Mouse (Mus musculus) limb, embryonic 14.5 days (tissue): ENCODE data around the gene Lrrn2. TPM values are rescaled to one million over a fixed set of nuclear protein-coding genes. Genes with fewer than 3 reads are reported as not detected.

ENCODE experiments used
- ATAC-seq: fragments of 200-750 bp; cut with Nextera tagmentation; 2 replicates; pipeline ENCODE4 v1.8.0; 2017; ENCODE audit warnings: low read depth, moderate number of reproducible peaks, moderate TSS enrichment; ENCODE audit not compliant: low FRiP score
- DNase-seq: peaks from one replicate; pipeline ENCODE4 v3.0.0-alpha.2; 2015; ENCODE audit warnings: low spot score
- H3K27ac ChIP-seq: fragments of 300-500 bp; sonication (generic); replicated peaks from 2 replicates; pipeline ENCODE4 v1.5.1; 2014; ENCODE audit warnings: low read depth, mild to moderate bottlenecking, low read length, moderate library complexity, mixed read lengths
- H3K27me3 ChIP-seq: fragments of 300-500 bp; sonication (generic); 2 replicates; pipeline ENCODE4 v1.6.1; 2014; ENCODE audit warnings: low read length, mixed read lengths; ENCODE audit not compliant: control insufficient read depth, insufficient read depth
- H3K36me3 ChIP-seq: fragments of 300-500 bp; sonication (generic); 2 replicates; pipeline ENCODE4 v1.6.1; 2014; ENCODE audit warnings: mild to moderate bottlenecking, low read length, moderate library complexity, mixed read lengths; ENCODE audit not compliant: control insufficient read depth, insufficient read depth
- H3K4me1 ChIP-seq: fragments of 300-500 bp; sonication (generic); 2 replicates; pipeline ENCODE4 v1.6.1; 2014; ENCODE audit warnings: antibody characterized with exemption, low read length, mixed read lengths; ENCODE audit not compliant: control insufficient read depth, insufficient read depth
- H3K4me2 ChIP-seq: fragments of 300-500 bp; sonication (generic); replicated peaks from 2 replicates; pipeline ENCODE4 v1.6.1; 2014; ENCODE audit warnings: low read depth, mild to moderate bottlenecking, low read length, moderate library complexity; ENCODE audit not compliant: severe bottlenecking
- H3K4me3 ChIP-seq: fragments of 300-500 bp; sonication (generic); replicated peaks from 2 replicates; pipeline ENCODE4 v1.5.1; 2014; ENCODE audit warnings: low read length
- H3K9ac ChIP-seq: fragments of 300-500 bp; sonication (generic); 2 replicates; pipeline ENCODE4 v1.6.1; 2014; ENCODE audit warnings: mild to moderate bottlenecking, low read depth, low read length, moderate library complexity; ENCODE audit not compliant: severe bottlenecking
- H3K9me3 ChIP-seq: fragments of 300-500 bp; sonication (generic); 2 replicates; pipeline ENCODE4 v1.6.1; 2016; ENCODE audit warnings: low read length; ENCODE audit not compliant: control insufficient read depth
- POLR2A ChIP-seq: fragments of 200-500 bp; IDR thresholded peaks from 2 replicates; pipeline ENCODE4 v1.8.0; 2012; ENCODE audit warnings: inconsistent platforms, mild to moderate bottlenecking, moderate library complexity, borderline replicate concordance; ENCODE audit not compliant: insufficient read depth, insufficient read length; ENCODE audit errors: extremely low read depth
- WGBS: fragments of 180-500 bp; shearing (Covaris S2); extraction: QIAGEN DNeasy Blood & Tissue Kit; methylation state at CpG from one replicate; pipeline ENCODE4 v1.1.7; 2014; 5-methylcytosine and 5-hydroxymethylcytosine counted together
- polyA plus RNA-seq, 2 experiments: library from polyadenylated mRNA; depleted of rRNA in 1 of 2; stranded (reverse) in 1 of 2; unstranded in 1 of 2; fragments of >200 nt; fragmentation: Nextera tagmentation in 1 of 2; extraction: Ambion mirVana in 1 of 2; gene quantifications; 2 replicates each; pipeline versions ENCODE4 v1.2.1 to v1.2.3; 2012 to 2014

Gene Lrrn2
- polyA plus RNA-seq, 2 experiments: 5.6 to 7.0 TPM

- Histone ChIP-seq H3K9ac (no peak overlapping the region), H3K36me3 (no peaks in the 10 kb centered on the region), H3K27me3 (no peaks in the 10 kb centered on the region), H3K4me3 (no peak overlapping the region), H3K27ac (no peak overlapping the region), H3K4me2 (no peak overlapping the region), H3K4me1 (no peaks in the 10 kb centered on the region), H3K9me3 (peaks cover 7% of the 10 kb centered on the region; the same call in 1 of the 2 replicates)
- no peak for TF ChIP-seq POLR2A
- no peak for ATAC-seq
- WGBS: 71% methylated on average over 2 of the region's 2 CpGs
- DNase-seq: no peak
These were observed 28.8 kb upstream of the Lrrn2 start for GRCm38 (mm10) chr1:132851296-132851695.

GRCm38 (mm10) chr1:132851771-132852170 is 28.3 kb upstream of the Lrrn2 start:
- TF ChIP-seq POLR2A: no peak
- no peak overlapping the region for H3K9ac ChIP-seq
- no peaks in the 10 kb centered on the region for H3K36me3 ChIP-seq
- no peaks in the 10 kb centered on the region for H3K4me1 ChIP-seq
- peaks cover 7% of the 10 kb centered on the region; the same call in 1 of the 2 replicates for H3K9me3 ChIP-seq
- ATAC-seq (peak; percentile 53; the same call in 1 of the 2 replicates), DNase-seq (peak; percentile 46)
- H3K27ac ChIP-seq: no peak overlapping the region
- H3K4me3 ChIP-seq: no peak overlapping the region
- no peaks in the 10 kb centered on the region for H3K27me3 ChIP-seq
- WGBS: 55% methylated on average over 4 of the region's 4 CpGs
- H3K4me2 ChIP-seq: no peak overlapping the region

GRCm38 (mm10) chr1:132853312-132853711 is 26.8 kb upstream of the Lrrn2 start:
- Histone ChIP-seq H3K4me3 (no peak overlapping the region), H3K4me2 (no peak overlapping the region), H3K4me1 (no peaks in the 10 kb centered on the region), H3K9me3 (peaks cover 7% of the 10 kb centered on the region; the same call in 1 of the 2 replicates), H3K36me3 (no peaks in the 10 kb centered on the region), H3K27me3 (no peaks in the 10 kb centered on the region), H3K9ac (no peak overlapping the region), H3K27ac (no peak overlapping the region)
- ATAC-seq (peak; percentile 87), DNase-seq (peak; percentile 23)
- TF ChIP-seq POLR2A: no peak
- WGBS: 19% methylated on average over 8 of the region's 8 CpGs

GRCm38 (mm10) chr1:132858516-132859383 is 21.3 kb upstream of the Lrrn2 start:
- Histone ChIP-seq H3K9me3 (no peaks in the 10 kb centered on the region), H3K4me1 (no peaks in the 10 kb centered on the region), H3K27ac (no peak overlapping the region), H3K27me3 (0 out of 2 replicates have a peak, but pooled peaks cover 3% of the 10 kb centered on the region), H3K9ac (no peak overlapping the region), H3K4me3 (no peak overlapping the region), H3K4me2 (no peak overlapping the region), H3K36me3 (no peaks in the 10 kb centered on the region)
- ATAC-seq: no peak
- DNase-seq: no peak
- 64% methylated on average over 5 of the region's 5 CpGs for WGBS
- no peak for TF ChIP-seq POLR2A

- no peak overlapping the region for H3K27ac ChIP-seq
- no peaks in the 10 kb centered on the region for H3K36me3 ChIP-seq
- H3K9ac ChIP-seq: no peak overlapping the region
- no peak overlapping the region for H3K4me2 ChIP-seq
- DNase-seq: no peak
- no peaks in the 10 kb centered on the region; the same call in 1 of the 2 replicates for H3K27me3 ChIP-seq
- no peaks in the 10 kb centered on the region for H3K9me3 ChIP-seq
- no peak for TF ChIP-seq POLR2A
- 73% methylated on average over 2 of the region's 2 CpGs for WGBS
- no peak overlapping the region for H3K4me3 ChIP-seq
- no peaks in the 10 kb centered on the region for H3K4me1 ChIP-seq
- no peak for ATAC-seq
These were observed 15.9 kb upstream of the Lrrn2 start for GRCm38 (mm10) chr1:132864220-132864619.
